Mouse (Mus musculus): ENCODE results near the gene Apba2.

Apba2 gene

GRCm38 (mm10) chr7:64651963-64652362 is 150.5 kb downstream of the Apba2 start:
- DNase-seq (ENCODE audit: extremely low spot score, low spot score): no peak

GRCm38 (mm10) chr7:64656787-64657186 is 155.3 kb downstream of the Apba2 start:
- no peak for DNase-seq (ENCODE audit: extremely low spot score, low spot score)

- DNase-seq (ENCODE audit: extremely low spot score, low spot score): no peak
These were observed 157.4 kb downstream of the Apba2 start for GRCm38 (mm10) chr7:64658914-64659313.

- DNase-seq (ENCODE audit: extremely low spot score, low spot score): no peak
These were observed 157.8 kb downstream of the Apba2 start for GRCm38 (mm10) chr7:64659328-64659727.

GRCm38 (mm10) chr7:64662506-64662905 is 161.0 kb downstream of the Apba2 start:
- DNase-seq (ENCODE audit: extremely low spot score, low spot score): no peak

- DNase-seq (ENCODE audit: extremely low spot score, low spot score): no peak
These were observed 162.1 kb downstream of the Apba2 start for GRCm38 (mm10) chr7:64663600-64663999.

- no peak for DNase-seq (ENCODE audit: extremely low spot score, low spot score)
These were observed 163.6 kb downstream of the Apba2 start for GRCm38 (mm10) chr7:64665120-64665519.

- DNase-seq (ENCODE audit: extremely low spot score, low spot score): no peak
These were observed 164.3 kb downstream of the Apba2 start for GRCm38 (mm10) chr7:64665716-64666298.

- DNase-seq (ENCODE audit: extremely low spot score, low spot score): no peak
These were observed 166.5 kb downstream of the Apba2 start for GRCm38 (mm10) chr7:64667959-64668358.

- DNase-seq (ENCODE audit: extremely low spot score, low spot score): no peak
These were observed 178.4 kb downstream of the Apba2 start for GRCm38 (mm10) chr7:64679771-64680479.

GRCm38 (mm10) chr7:64684893-64685292 is 183.4 kb downstream of the Apba2 start:
- DNase-seq (ENCODE audit: extremely low spot score, low spot score): no peak

- DNase-seq (ENCODE audit: extremely low spot score, low spot score): no peak
These were observed 186.8 kb downstream of the Apba2 start for GRCm38 (mm10) chr7:64688115-64688817.

- DNase-seq (ENCODE audit: extremely low spot score, low spot score): no peak
These were observed 190.3 kb downstream of the Apba2 start for GRCm38 (mm10) chr7:64691831-64692230.

- no peak for DNase-seq (ENCODE audit: extremely low spot score, low spot score)
These were observed 193.4 kb downstream of the Apba2 start for GRCm38 (mm10) chr7:64694937-64695336.

- no peak for DNase-seq (ENCODE audit: extremely low spot score, low spot score)
These were observed 195.2 kb downstream of the Apba2 start for GRCm38 (mm10) chr7:64696521-64697281.

GRCm38 (mm10) chr7:64697791-64698337 is 196.4 kb downstream of the Apba2 start:
- DNase-seq (ENCODE audit: extremely low spot score, low spot score): no peak

- DNase-seq (ENCODE audit: extremely low spot score, low spot score): no peak
These were observed 202.6 kb downstream of the Apba2 start for GRCm38 (mm10) chr7:64704060-64704595.

- no peak for DNase-seq (ENCODE audit: extremely low spot score, low spot score)
These were observed 206.7 kb downstream of the Apba2 start for GRCm38 (mm10) chr7:64708176-64708575.

GRCm38 (mm10) chr7:64709520-64710262 is 208.2 kb downstream of the Apba2 start:
- DNase-seq (ENCODE audit: extremely low spot score, low spot score): no peak

GRCm38 (mm10) chr7:64716286-64716685 is 214.8 kb downstream of the Apba2 start:
- no peak for DNase-seq (ENCODE audit: extremely low spot score, low spot score)

Measured in neural tube, embryonic 10.5 days (tissue).